Mouse (Mus musculus) macrophage (primary cell): ENCODE measurements around the gene Stum. TPM values are rescaled to one million over a fixed set of nuclear protein-coding genes. Genes with fewer than 3 reads are reported as not detected.
"Not testable (repeated sequence)": the region's sequence is repeated elsewhere in the genome, so short reads cannot be mapped to it uniquely, and the experiment has no call there.

Source experiments
- H3K27ac ChIP-seq: fragments of 350-480 bp; formaldehyde crosslinking; 2 replicates; pipeline ENCODE4 v1.9.0; 2021
- H3K36me3 ChIP-seq: fragments of 350-480 bp; formaldehyde crosslinking; 2 replicates; pipeline ENCODE4 v1.9.0; 2021; ENCODE audit errors: inconsistent target
- H3K4me3 ChIP-seq: fragments of 350-480 bp; formaldehyde crosslinking; 2 replicates; pipeline ENCODE4 v1.9.0; 2021; ENCODE audit errors: inconsistent target
- H3K79me2 ChIP-seq: fragments of 350-480 bp; formaldehyde crosslinking; 2 replicates; pipeline ENCODE4 v1.9.0; 2021; ENCODE audit errors: inconsistent target
- WGBS: methylation state at CpG from one replicate; pipeline ENCODE4 v1.1.7; 2026; ENCODE audit warnings: inconsistent platforms; ENCODE audit not compliant: missing documents; 5-methylcytosine and 5-hydroxymethylcytosine counted together
- polyA plus RNA-seq: library from polyadenylated mRNA; stranded (reverse); fragments of 250-400 nt; gene quantifications from 3 replicates; pipeline ENCODE4 v1.2.4, GENCODE M21; 2018; ENCODE audit warnings: inconsistent platforms

Stum gene
- polyA plus RNA-seq, 1 experiment from 2014 or later, result 0.09 TPM

DNA sequence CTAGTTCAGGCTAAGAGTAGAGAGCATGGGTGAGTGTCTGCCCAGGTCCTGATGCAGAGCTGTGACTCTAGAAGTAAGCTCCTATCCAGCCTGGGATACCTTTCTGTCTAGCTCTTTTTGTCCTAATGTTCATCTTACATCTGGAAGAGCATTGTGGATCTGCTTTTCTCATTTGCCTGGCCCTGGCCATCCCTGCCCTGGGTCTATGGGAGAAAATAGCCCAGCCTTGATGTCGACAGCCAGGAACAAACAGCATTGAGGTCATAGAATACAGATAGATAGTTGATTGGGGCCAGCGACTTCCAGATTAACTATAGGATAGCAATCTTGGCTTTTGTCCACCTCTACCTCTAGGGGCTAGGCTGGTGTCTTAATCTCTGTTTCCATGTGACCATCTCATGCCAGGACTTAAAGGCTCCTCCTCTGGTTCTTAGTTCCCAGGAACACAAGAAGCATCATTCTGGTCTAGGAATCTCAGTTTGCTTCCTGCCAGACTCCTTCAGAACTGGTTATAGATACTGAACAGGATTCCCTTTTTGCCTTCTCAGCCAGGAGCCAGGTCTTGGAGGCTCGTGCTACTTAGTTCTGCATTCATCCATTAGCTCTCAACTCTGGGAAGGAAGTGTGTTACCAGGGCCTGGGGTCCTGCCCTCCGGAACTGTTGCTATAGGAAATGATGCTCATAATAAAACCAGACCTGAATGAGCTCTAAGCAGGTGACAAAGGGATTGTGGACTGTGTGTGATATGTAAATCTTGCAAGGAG, 82.4 kb downstream of the Stum start:
- H3K79me2 ChIP-seq, result peaks cover 86% of the 10 kb centered on the region
- WGBS, result 55% methylated on average over 4 of the region's 4 CpGs
- H3K4me3 ChIP-seq, result no peak overlapping the region
- H3K27ac ChIP-seq, result peak overlapping the region; percentile 98
- H3K36me3 ChIP-seq, result no peaks in the 10 kb centered on the region

DNA sequence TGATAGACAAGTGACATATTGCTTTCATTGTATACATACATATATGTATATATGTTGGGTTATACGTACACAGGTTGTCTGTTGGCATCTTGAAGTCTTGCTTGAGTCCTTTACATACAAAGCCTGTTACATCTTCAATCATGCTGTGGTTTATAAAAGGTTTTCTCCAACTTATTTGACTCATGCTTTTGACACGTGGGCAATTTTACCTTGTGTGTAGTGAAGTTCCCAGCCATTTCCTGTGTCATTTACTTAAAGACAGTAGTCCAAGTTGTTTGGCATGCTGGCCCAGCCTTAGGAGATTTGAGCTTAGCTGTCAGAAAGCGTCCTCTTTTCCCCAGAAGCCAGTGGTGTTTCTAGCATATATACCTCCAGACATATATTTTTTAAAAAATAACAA, 84.9 kb downstream of the Stum start:
- no peak overlapping the region for H3K4me3 ChIP-seq
- H3K79me2 ChIP-seq, result peaks cover 97% of the 10 kb centered on the region
- H3K36me3 ChIP-seq, result peaks cover 4% of the 10 kb centered on the region; the same call in 1 of the 2 replicates
- 75% methylated on average over 3 of the region's 3 CpGs for WGBS
- H3K27ac ChIP-seq, result no peak overlapping the region

DNA sequence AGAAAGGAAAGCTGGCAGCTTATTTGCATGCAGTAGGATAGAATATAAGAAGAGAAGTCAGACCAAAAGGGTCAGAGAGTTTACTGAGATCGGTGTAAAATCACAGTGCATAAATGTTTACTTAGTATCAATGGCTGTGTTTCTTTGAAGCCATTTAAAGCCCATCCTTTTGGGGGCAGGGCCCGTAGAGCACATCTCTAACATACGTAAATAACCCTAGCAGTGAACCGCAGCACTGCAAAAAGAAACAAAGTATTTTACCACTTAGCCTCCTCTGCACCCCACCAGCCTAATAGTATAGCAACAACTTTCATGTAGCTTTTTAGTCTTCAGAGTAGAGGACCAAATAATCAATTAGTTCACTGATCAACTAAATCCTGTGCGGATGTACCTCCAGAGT, 85.6 kb downstream of the Stum start:
- Histone ChIP-seq H3K27ac (no peak overlapping the region), H3K36me3 (peaks cover 4% of the 10 kb centered on the region; the same call in 1 of the 2 replicates), H3K4me3 (no peak overlapping the region), H3K79me2 (peaks cover 99% of the 10 kb centered on the region)
- WGBS, result 98% methylated on average over 5 of the region's 5 CpGs

DNA sequence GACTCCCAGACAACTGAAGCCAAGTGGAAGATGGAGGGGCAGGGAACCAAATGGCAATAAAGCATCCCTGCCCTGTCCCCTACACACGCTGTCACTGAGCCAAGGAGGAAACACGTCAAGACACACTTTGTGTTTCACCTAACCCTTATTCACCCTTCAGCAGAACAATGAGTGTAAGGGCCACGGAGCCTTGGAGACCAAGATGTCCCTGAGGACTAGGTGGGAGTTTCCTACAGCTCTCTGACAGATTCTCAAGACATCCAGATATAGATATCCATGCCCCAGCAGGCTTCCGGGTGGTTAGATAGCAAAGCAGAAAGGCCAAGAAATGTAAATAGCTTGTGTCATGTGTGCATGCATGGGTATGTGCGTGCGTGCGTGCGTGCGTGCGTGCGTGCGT, 89.4 kb downstream of the Stum start:
- Histone ChIP-seq H3K79me2 (peaks cover 100% of the 10 kb centered on the region), H3K27ac (no peak overlapping the region), H3K36me3 (peaks cover 4% of the 10 kb centered on the region; the same call in 1 of the 2 replicates), H3K4me3 (no peak overlapping the region)
- 89% methylated on average over 12 of the region's 12 CpGs for WGBS

DNA sequence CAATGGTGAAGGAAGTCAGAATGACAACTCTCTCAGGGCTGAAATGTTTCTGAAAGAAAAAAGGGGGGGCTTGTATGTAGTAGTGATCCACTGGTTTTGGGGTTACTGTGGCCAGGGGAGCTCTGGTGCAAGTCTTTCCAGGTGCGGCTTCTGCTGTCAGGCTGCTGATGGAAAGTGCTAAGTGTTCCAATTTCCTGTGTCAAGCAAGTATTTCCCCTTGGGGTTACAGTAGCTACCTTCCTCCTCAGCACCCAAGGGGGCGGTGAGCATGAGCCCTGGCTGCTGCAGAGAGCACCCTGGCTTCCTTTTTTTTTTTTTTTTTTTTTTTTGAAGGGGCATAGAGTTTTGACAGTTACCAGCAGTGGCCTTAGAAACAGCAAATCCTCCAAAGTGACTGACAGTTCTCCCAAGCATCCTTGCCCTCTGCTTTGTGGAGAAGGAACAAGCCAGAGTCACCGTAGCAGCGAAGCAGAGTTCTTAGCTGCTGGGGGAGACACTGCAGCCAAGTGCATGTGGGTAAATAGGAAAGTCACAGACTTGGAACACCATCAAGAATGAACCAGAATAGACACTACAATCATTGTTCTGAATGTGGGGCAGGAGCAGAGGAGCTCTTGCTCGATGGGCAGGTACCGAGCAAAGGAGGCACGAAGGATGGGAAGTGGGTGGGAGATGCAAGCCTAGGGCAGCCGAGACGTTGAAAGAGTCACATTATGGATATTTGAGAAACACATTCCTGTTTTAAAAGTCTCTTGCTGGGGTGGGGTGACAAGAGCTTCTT, 90.1 kb downstream of the Stum start:
- Histone ChIP-seq H3K36me3 (peaks cover 4% of the 10 kb centered on the region; the same call in 1 of the 2 replicates), H3K4me3 (no peak overlapping the region), H3K79me2 (peaks cover 100% of the 10 kb centered on the region), H3K27ac (peak overlapping the region; percentile 59)
- WGBS, result 46% methylated on average over 8 of the region's 9 CpGs

DNA sequence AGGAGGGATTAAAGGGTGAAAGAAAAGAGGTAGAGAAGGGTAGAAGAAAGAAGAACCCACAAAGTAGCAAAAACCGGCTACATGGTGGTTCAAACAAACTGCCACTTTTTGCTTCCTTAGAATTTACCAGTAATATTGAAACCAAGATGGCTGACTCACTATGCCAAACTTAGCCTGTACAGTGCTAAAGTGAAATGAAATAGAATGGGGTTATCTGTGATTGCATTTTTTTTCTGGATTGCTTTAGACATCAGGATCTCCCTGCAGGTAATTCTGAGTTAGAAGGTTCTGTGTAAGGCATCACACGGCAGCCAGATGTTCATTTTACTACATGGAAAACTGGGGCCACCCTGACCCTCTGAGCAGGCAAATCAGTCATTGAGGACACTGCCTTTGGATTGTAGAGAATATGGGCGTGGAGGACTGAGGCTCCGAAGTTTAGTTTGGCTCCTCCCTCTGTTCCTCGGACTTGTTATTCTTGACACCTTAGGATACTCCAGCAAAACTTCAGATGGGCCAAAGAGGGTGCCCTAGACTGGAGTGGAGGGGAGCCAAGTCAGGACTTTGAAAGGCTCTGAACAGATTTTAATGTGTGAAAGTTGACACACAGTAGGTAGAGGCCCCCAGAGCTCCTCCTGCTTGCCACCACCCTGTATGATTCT, 91.0 kb downstream of the Stum start:
- WGBS, result 80% methylated on average over 5 of the region's 5 CpGs
- H3K36me3 ChIP-seq, result peaks cover 4% of the 10 kb centered on the region; the same call in 1 of the 2 replicates
- H3K4me3 ChIP-seq, result no peak overlapping the region
- peak overlapping the region; percentile 59 for H3K27ac ChIP-seq
- H3K79me2 ChIP-seq, result peaks cover 97% of the 10 kb centered on the region

DNA sequence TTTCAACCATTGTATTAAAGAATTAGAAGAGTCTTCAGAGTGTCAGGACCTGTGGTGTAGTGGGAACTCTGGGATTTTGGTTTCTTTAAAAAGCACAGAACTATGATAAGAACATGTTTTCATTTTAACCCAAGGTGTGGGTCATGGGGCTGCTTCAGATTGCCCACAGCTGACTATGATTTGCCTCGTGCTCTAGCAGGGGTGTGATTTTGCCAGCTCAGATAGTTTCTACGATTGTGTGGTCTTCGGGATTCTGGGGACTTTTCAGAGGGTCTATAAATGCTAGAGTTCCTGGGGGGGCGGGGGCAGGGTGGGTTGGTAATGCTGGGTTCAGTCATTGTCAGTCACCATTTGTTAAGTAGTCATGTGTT, 91.7 kb downstream of the Stum start:
- 94% methylated on average over 4 of the region's 4 CpGs for WGBS
- Histone ChIP-seq H3K4me3 (no peak overlapping the region), H3K36me3 (peaks cover 4% of the 10 kb centered on the region; the same call in 1 of the 2 replicates), H3K27ac (peak overlapping the region; percentile 59; the same call in 1 of the 2 replicates), H3K79me2 (peaks cover 90% of the 10 kb centered on the region)

DNA sequence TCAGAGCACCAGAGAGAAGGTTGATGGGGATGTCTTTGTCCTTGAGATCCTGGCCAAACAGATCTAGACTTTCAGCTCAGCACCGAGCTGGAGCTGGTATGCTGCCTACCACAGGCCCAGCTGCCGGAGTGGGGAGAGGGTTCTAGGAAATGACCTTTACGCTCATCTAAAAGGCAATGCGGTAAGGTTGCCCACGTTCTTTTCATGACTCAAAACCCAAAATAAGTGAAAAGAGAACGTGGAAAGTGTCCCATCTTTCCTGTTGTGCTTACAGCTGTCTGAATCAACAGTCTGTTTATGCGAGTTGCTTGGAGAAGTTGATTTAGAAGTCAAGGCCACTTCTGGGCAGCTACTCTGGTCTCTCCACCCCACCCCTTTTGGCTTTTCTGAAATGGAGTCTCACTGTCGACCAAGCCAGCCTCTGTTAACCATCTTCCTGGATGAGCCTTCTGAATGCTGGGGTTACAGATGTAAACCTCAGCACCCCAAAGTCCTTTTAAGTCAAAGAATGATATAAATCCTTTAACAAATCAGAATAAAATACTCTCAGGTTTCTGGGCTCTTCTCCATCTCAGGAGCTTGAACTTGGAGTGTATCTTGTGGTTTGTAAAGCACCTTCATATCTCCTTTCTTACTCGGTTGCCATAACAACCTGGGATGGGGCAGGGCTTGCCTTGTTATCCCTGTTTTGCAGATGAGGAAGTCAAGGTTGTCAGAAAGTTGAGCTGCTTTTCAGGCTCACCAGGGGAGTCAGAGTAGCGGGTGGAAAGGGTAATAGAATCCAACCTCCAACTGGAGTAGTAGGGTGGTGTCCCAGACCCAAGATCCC, 92.3 kb downstream of the Stum start:
- peak overlapping the region; percentile 59; the same call in 1 of the 2 replicates for H3K27ac ChIP-seq
- peaks cover 90% of the 10 kb centered on the region for H3K79me2 ChIP-seq
- H3K36me3 ChIP-seq, result peaks cover 4% of the 10 kb centered on the region; the same call in 1 of the 2 replicates
- no peak overlapping the region for H3K4me3 ChIP-seq
- WGBS, result 76% methylated on average over 9 of the region's 10 CpGs

DNA sequence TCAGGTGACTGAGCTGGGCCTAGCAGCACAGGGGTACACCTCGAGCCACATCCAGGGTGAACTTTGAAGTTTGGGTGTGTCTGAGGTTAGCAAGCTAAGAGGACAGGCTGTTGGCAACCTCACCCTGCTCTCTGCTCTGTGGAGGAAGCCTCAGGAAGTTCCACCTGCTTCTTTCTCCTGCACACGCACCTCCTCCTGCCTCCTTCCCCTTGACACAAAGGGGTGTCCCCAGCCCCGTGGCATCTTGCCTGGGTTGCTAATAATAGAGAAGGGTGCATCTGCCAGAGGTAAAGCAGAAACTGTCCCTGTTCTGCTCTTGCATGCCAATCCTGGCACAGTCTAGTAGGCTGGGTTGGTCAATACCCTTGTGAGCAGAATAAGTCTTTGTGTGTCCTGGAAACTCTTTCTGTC, 93.0 kb downstream of the Stum start:
- H3K36me3 ChIP-seq, result peaks cover 4% of the 10 kb centered on the region; the same call in 1 of the 2 replicates
- 39% methylated on average over 3 of the region's 3 CpGs for WGBS
- no peak overlapping the region for H3K4me3 ChIP-seq
- H3K79me2 ChIP-seq, result peaks cover 90% of the 10 kb centered on the region
- H3K27ac ChIP-seq, result peak overlapping the region; percentile 17; the same call in 1 of the 2 replicates

DNA sequence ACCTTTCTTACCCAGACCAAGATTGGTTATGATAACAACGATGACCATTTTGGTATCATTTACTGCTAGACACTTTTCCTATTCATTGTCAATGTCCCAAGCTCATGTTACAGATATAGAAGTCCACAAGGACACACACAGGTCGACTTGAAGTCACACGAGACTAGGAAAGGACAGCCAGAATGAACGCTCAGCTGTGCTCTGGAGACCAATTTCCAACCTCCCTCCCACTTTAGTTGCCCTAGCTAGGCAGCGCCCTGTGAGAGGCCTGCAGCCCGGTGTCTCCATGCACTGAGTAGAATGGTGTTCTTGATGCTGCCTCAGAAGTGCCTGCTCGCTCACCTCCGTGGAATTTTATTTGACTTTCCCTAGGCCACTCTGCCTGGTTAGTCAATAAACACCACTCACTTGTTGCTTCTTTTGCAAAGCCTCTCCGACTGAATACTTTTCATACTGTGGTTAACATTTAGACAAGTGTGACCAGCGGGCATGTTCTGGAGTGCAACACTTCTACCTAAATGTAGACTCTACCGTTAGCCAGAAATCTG, 94.0 kb downstream of the Stum start:
- 96% methylated on average over 10 of the region's 11 CpGs for WGBS

DNA sequence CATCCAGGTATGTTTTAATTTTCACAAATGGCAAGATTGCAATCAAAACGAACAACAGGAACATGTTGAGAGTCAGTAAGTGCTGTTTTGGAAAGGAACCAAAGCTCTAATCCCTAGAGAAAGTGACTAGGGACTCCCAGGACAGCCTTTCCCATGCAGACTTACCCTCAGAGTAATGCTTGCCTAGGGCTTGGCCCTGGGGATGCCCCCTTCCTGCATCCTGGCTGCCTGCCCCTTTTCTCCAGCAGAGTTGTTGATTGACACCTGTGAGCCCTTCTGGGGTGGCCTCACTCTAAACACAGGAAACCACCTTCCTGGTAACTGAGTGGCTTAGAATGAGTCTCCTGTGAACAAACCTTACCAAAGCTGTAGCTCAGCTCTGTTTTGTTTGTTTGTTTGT, 94.8 kb downstream of the Stum start:
- Histone ChIP-seq H3K27ac (0 out of 2 replicates have a peak overlapping the region, but pooled peaks have one; percentile 89), H3K79me2 (peaks cover 90% of the 10 kb centered on the region), H3K4me3 (no peak overlapping the region), H3K36me3 (no peaks in the 10 kb centered on the region)
- WGBS, result 7% methylated on average over 1 of the region's 1 CpGs

More for the DNA sequence above, 94.0 kb downstream of the Stum start:
- not testable (repeated sequence) for H3K4me3 ChIP-seq, H3K36me3 ChIP-seq, H3K27ac ChIP-seq
- H3K79me2 ChIP-seq, result peaks cover 90% of the 10 kb centered on the region

DNA sequence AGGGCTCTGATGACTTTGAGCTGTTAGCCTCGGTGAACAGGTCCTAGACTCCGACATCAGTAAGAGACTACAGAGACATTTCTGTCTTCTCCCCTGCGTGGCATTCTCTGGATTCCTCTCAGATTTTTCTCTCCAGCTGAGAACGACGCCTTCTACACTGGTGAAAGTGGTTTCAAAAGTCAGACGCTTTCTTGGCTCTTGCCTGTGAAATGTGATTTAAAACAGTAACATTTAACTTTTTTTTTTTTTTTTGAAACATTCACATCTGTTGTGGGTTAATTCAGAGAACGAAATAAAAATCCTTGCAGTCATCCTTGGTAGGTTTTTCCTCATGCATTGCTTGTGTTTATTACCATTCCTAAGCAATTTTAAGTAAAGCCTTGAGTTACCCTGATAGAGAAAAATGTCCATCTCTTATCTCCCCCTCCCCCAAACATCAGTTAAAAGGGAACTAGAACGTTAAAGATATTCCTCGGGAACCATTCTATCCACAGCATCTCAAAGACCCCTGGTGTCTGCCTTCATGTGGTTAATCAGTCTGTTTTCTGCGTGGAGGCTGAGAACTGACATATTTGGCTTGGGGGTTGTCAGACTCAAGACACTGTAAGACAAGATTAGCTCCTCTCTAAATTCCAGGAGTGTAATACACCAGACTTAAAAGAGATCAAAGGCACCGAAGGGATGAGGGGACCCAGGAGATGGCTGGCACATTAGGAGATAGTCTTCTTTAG, 95.4 kb downstream of the Stum start:
- Histone ChIP-seq H3K4me3 (no peak overlapping the region), H3K27ac (peak overlapping the region; percentile 89), H3K79me2 (peaks cover 90% of the 10 kb centered on the region), H3K36me3 (no peaks in the 10 kb centered on the region; the same call in 1 of the 2 replicates)
- WGBS, result 19% methylated on average over 11 of the region's 11 CpGs
